Mouse (Mus musculus): ENCODE measurements around the gene E030030I06Rik. TPM values are rescaled to one million over a fixed set of nuclear protein-coding genes. Genes with fewer than 3 reads are reported as not detected.
"Not testable (repeated sequence)": the region's sequence is repeated elsewhere in the genome, so short reads cannot be mapped to it uniquely, and the experiment has no call there.

E030030I06Rik gene
- polyA plus RNA-seq, 1 experiment from 2014 or later: 17.1 TPM

- WGBS: 84% methylated on average over 2 of the region's 2 CpGs
- no peak overlapping the region for H3K4me3 ChIP-seq (ENCODE audit: low read depth, low read length)
- no peaks in the 10 kb centered on the region for H3K9me3 ChIP-seq (ENCODE audit: control insufficient read depth)
- H3K9ac ChIP-seq (ENCODE audit: low read depth, low read length): no peak overlapping the region
- no peak for TF ChIP-seq CTCF (IDR thresholded peaks at IDR 0.05; ENCODE audit: low read depth)
- H3K36me3 ChIP-seq (ENCODE audit: control insufficient read depth, insufficient read depth): no peaks in the 10 kb centered on the region
- no peak overlapping the region for H3K27ac ChIP-seq (ENCODE audit: low read depth, low read length)
- no peaks in the 10 kb centered on the region for H3K27me3 ChIP-seq (replicated peaks; ENCODE audit: control insufficient read depth, insufficient read depth, low read length)
- no peak for ATAC-seq
- H3K4me1 ChIP-seq (replicated peaks; ENCODE audit: control insufficient read depth, insufficient read depth, low read length): no peaks in the 10 kb centered on the region
- H3K4me2 ChIP-seq (replicated peaks; ENCODE audit: low read depth): no peak overlapping the region
These were observed 74.5 kb downstream of the E030030I06Rik start for GRCm38 (mm10) chr10:22074531-22074930.

GRCm38 (mm10) chr10:22072739-22073138, 76.3 kb downstream of the E030030I06Rik start:
- Histone ChIP-seq H3K4me2 (replicated peaks; ENCODE audit: low read depth) (no peak overlapping the region), H3K36me3 (ENCODE audit: control insufficient read depth, insufficient read depth) (no peaks in the 10 kb centered on the region), H3K9ac (ENCODE audit: low read depth, low read length) (no peak overlapping the region), H3K27ac (ENCODE audit: low read depth, low read length) (no peak overlapping the region), H3K27me3 (replicated peaks; ENCODE audit: control insufficient read depth, insufficient read depth, low read length) (no peaks in the 10 kb centered on the region), H3K4me1 (replicated peaks; ENCODE audit: control insufficient read depth, insufficient read depth, low read length) (no peaks in the 10 kb centered on the region), H3K4me3 (ENCODE audit: low read depth, low read length) (no peak overlapping the region), H3K9me3 (ENCODE audit: control insufficient read depth) (no peaks in the 10 kb centered on the region)
- ATAC-seq: no peak
- 63% methylated on average over 2 of the region's 2 CpGs for WGBS
- peak; percentile 50 for TF ChIP-seq CTCF (IDR thresholded peaks at IDR 0.05; ENCODE audit: low read depth)

- ATAC-seq: no peak
- no peak overlapping the region for H3K4me2 ChIP-seq (replicated peaks; ENCODE audit: low read depth)
- 33% methylated on average over 4 of the region's 4 CpGs for WGBS
- no peaks in the 10 kb centered on the region for H3K4me1 ChIP-seq (replicated peaks; ENCODE audit: control insufficient read depth, insufficient read depth, low read length)
- no peak for TF ChIP-seq CTCF (IDR thresholded peaks at IDR 0.05; ENCODE audit: low read depth)
- no peaks in the 10 kb centered on the region for H3K36me3 ChIP-seq (ENCODE audit: control insufficient read depth, insufficient read depth)
- H3K4me3 ChIP-seq (ENCODE audit: low read depth, low read length): no peak overlapping the region
- no peak overlapping the region for H3K27ac ChIP-seq (ENCODE audit: low read depth, low read length)
- H3K9ac ChIP-seq (ENCODE audit: low read depth, low read length): no peak overlapping the region
- no peaks in the 10 kb centered on the region for H3K9me3 ChIP-seq (ENCODE audit: control insufficient read depth)
- H3K27me3 ChIP-seq (replicated peaks; ENCODE audit: control insufficient read depth, insufficient read depth, low read length): no peaks in the 10 kb centered on the region
These were observed 78.5 kb downstream of the E030030I06Rik start for GRCm38 (mm10) chr10:22070576-22070975.

- no peak overlapping the region for H3K4me3 ChIP-seq (ENCODE audit: low read depth, low read length)
- no peak overlapping the region for H3K4me2 ChIP-seq (replicated peaks; ENCODE audit: low read depth)
- no peaks in the 10 kb centered on the region for H3K4me1 ChIP-seq (replicated peaks; ENCODE audit: control insufficient read depth, insufficient read depth, low read length)
- no peak overlapping the region for H3K9ac ChIP-seq (ENCODE audit: low read depth, low read length)
- no peak for ATAC-seq
- TF ChIP-seq CTCF (IDR thresholded peaks at IDR 0.05; ENCODE audit: low read depth): no peak
- H3K27me3 ChIP-seq (replicated peaks; ENCODE audit: control insufficient read depth, insufficient read depth, low read length): no peaks in the 10 kb centered on the region
- H3K27ac ChIP-seq (ENCODE audit: low read depth, low read length): no peak overlapping the region
- 91% methylated on average over 2 of the region's 2 CpGs for WGBS
- no peaks in the 10 kb centered on the region for H3K36me3 ChIP-seq (ENCODE audit: control insufficient read depth, insufficient read depth)
- no peaks in the 10 kb centered on the region for H3K9me3 ChIP-seq (ENCODE audit: control insufficient read depth)
These were observed 78.9 kb downstream of the E030030I06Rik start for GRCm38 (mm10) chr10:22070168-22070567.

GRCm38 (mm10) chr10:22067979-22068378, 81.1 kb downstream of the E030030I06Rik start, which contains the start of gene 4930444G20Rik:
Gene 4930444G20Rik (minus strand): TSS chr10:22068079.
- not testable (repeated sequence) for H3K9me3 ChIP-seq (ENCODE audit: control insufficient read depth); H3K36me3 ChIP-seq (ENCODE audit: control insufficient read depth, insufficient read depth); ATAC-seq; H3K4me3 ChIP-seq (ENCODE audit: low read depth, low read length); H3K4me2 ChIP-seq (replicated peaks; ENCODE audit: low read depth); H3K4me1 ChIP-seq (replicated peaks; ENCODE audit: control insufficient read depth, insufficient read depth, low read length); H3K9ac ChIP-seq (ENCODE audit: low read depth, low read length); H3K27me3 ChIP-seq (replicated peaks; ENCODE audit: control insufficient read depth, insufficient read depth, low read length); H3K27ac ChIP-seq (ENCODE audit: low read depth, low read length)
- 88% methylated on average over 7 of the region's 7 CpGs for WGBS

Other genes starting within 250 kb of the E030030I06Rik start
- gene 4930444G20Rik, start 81.2 kb downstream of the E030030I06Rik start, polyA plus RNA-seq (2015; fragmentation: Nextera tagmentation; extraction: Ambion mirVana): not detected in 2 replicates
- 1.0 and 1.4 TPM in 2 replicates for gene Raet1e, start 9.3 kb upstream of the E030030I06Rik start, polyA plus RNA-seq (2015; fragmentation: Nextera tagmentation; extraction: Ambion mirVana)
- 0.46 and 0.50 TPM in 2 replicates for gene H60b, start 9.3 kb upstream of the E030030I06Rik start, polyA plus RNA-seq (2015; fragmentation: Nextera tagmentation; extraction: Ambion mirVana)
- gene Raet1d, start 211.3 kb upstream of the E030030I06Rik start, polyA plus RNA-seq (2015; fragmentation: Nextera tagmentation; extraction: Ambion mirVana): 1.3 and 1.8 TPM in 2 replicates

Measured in intestine, postnatal 0 days (tissue).